Mouse (Mus musculus) hindbrain, embryonic 13.5 days (tissue): ENCODE results near the gene Mroh2a. TPM values are rescaled to one million over a fixed set of nuclear protein-coding genes. Genes with fewer than 3 reads are reported as not detected.

Experiments
- ATAC-seq: fragments of 200-750 bp; cut with Nextera tagmentation; 2 replicates; pipeline ENCODE4 v1.8.0; 2017; ENCODE audit warnings: moderate TSS enrichment; ENCODE audit not compliant: low FRiP score
- H3K27ac ChIP-seq: fragments of 300-500 bp; sonication (generic); 2 replicates; pipeline ENCODE4 v1.5.1; 2015; ENCODE audit warnings: inconsistent platforms, mild to moderate bottlenecking, moderate library complexity
- H3K27me3 ChIP-seq: fragments of 300-500 bp; sonication (generic); 2 replicates; pipeline ENCODE4 v1.6.1; 2015; ENCODE audit warnings: mild to moderate bottlenecking, inconsistent platforms
- H3K36me3 ChIP-seq: fragments of 300-500 bp; sonication (generic); 2 replicates; pipeline ENCODE4 v1.6.1; 2015; ENCODE audit warnings: mild to moderate bottlenecking, inconsistent platforms
- H3K4me1 ChIP-seq: fragments of 300-500 bp; sonication (generic); replicated peaks from 2 replicates; pipeline ENCODE4 v1.6.1; 2015; ENCODE audit warnings: inconsistent platforms
- H3K4me2 ChIP-seq: fragments of 300-500 bp; sonication (generic); 2 replicates; pipeline ENCODE4 v1.6.1; 2015; ENCODE audit warnings: inconsistent platforms, mild to moderate bottlenecking, moderate library complexity
- H3K4me3 ChIP-seq: fragments of 300-500 bp; sonication (generic); 2 replicates; pipeline ENCODE4 v1.5.1; 2015; ENCODE audit warnings: mild to moderate bottlenecking, inconsistent platforms
- H3K9ac ChIP-seq: fragments of 300-500 bp; sonication (generic); 2 replicates; pipeline ENCODE4 v1.6.1; 2015; ENCODE audit warnings: mild to moderate bottlenecking, inconsistent platforms
- H3K9me3 ChIP-seq: fragments of 300-500 bp; sonication (generic); 2 replicates; pipeline ENCODE4 v1.6.1; 2016; ENCODE audit warnings: inconsistent platforms
- WGBS: fragments of 180-500 bp; shearing (Covaris S2); methylation state at CpG from one replicate; pipeline ENCODE4 v1.1.7; 2015; 5-methylcytosine and 5-hydroxymethylcytosine counted together
- polyA plus RNA-seq: library from polyadenylated mRNA; unstranded; fragments of >200 nt; fragmentation: Nextera tagmentation; extraction: Ambion mirVana; gene quantifications from 2 replicates; pipeline ENCODE4 v1.2.1, GENCODE M21; 2015

Gene Mroh2a
- polyA plus RNA-seq, 1 experiment from 2014 or later = 0.66 TPM

DNA sequence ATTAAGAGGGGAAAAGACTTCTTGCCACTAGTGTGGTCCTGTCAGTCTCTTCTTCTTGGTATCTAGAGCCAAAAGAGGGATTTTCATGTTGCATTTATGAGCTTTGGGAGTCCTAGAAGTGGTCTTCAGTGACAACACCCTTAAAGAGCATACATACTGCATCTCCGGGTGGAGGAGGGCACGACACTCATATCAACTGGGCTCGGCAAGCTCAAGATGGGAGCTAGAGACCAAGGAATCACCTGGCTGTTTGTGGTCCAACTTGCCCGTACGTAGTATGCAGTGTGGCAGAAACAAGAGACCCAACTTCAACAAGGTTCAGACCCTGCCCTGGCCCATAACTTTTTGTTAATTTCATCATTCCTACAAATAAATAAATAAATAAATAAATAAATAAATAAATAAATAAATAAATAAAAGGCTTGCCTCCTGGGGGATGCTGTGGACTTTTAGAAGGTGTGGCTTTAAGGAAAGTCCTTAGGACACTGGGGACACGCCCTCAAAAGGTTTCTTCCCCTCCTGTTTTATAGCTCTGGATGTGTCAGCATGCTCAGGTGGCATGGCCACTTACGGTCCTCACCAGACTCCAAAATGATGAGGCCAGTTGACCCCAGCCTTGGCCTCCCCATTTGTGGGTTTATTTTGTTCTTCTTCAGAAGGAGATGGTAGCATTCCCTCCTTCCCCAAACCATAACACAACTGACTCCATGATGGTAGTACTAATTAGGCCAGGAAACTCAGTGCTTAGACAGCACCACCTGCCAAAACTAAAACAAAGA, 70.9 kb downstream of the Mroh2a start:
- no peak for ATAC-seq
- Histone ChIP-seq H3K9ac (no peak overlapping the region), H3K4me2 (no peak overlapping the region), H3K4me1 (no peaks in the 10 kb centered on the region), H3K36me3 (no peaks in the 10 kb centered on the region), H3K27me3 (no peaks in the 10 kb centered on the region), H3K9me3 (peaks cover 74% of the 10 kb centered on the region), H3K27ac (no peak overlapping the region), H3K4me3 (no peak overlapping the region)
- WGBS = 69% methylated on average over 7 of the region's 7 CpGs

DNA sequence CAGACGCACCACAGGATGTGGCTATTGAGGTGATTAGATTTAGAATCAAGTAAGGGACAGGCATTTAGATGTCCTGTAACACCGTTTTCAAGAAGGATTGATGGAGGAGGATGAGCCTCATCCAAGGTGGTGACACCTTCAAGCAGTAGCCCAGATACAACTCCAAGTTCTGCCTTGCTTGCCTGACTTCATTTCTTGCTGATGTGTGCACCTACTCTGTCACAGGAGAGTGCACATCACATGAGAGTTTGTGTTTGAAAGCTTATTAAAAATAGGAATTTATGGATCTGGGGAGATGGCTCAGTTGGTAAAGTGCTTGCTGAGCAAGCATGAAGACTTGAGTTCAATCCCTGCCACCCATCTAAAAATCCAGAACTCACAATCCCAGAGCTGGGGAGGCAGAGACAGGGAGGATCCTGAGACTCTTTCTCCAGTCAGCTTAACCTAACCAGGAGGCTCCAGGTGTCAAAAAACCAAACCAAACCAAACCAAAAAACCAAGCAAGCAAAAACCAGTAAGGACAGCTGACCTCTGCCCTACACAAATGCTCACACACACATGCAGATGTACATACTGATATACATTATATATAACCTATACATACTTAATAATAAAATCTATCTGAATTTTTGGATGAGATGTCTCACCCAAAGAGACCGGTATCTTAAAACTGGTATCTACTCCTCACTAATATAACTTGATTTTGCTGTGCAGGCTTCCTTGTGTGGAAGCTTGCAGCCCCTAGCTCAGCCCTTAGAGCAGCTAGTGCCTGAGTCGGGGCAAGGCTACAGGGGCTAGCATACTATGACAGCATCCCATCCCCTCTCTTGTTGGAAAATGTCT, 72.1 kb downstream of the Mroh2a start:
- H3K36me3 ChIP-seq = no peaks in the 10 kb centered on the region
- no peak for ATAC-seq
- no peak overlapping the region for H3K4me3 ChIP-seq
- H3K27me3 ChIP-seq = no peaks in the 10 kb centered on the region
- H3K9me3 ChIP-seq = peaks cover 83% of the 10 kb centered on the region
- H3K9ac ChIP-seq = no peak overlapping the region
- H3K27ac ChIP-seq = no peak overlapping the region
- H3K4me2 ChIP-seq = no peak overlapping the region
- 66% methylated on average over 4 of the region's 4 CpGs for WGBS
- no peaks in the 10 kb centered on the region for H3K4me1 ChIP-seq

DNA sequence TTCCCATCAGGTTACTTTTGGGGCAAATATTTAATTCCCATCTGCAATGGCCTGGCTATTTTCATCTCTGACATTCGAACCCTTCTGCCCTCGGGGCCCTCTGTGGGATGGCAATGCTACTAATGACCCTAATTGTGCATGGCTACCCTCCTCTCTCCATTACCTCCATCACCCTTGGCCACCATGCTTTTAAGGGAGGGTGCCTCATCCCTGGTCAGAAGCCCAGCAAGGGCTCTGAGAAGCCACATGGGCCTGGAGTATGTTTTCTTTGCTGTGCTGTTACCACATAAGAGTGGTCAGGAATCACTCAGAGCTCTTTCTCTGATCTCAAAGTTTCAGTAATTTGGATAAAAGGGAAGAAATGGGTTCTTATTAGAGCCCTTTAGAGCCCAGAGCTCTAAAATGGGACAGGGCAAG, 72.8 kb downstream of the Mroh2a start:
- no peaks in the 10 kb centered on the region for H3K36me3 ChIP-seq
- no peak overlapping the region for H3K27ac ChIP-seq
- no peaks in the 10 kb centered on the region for H3K4me1 ChIP-seq
- H3K4me2 ChIP-seq = no peak overlapping the region
- no peak for ATAC-seq
- peaks cover 85% of the 10 kb centered on the region for H3K9me3 ChIP-seq
- H3K4me3 ChIP-seq = no peak overlapping the region
- no peaks in the 10 kb centered on the region for H3K27me3 ChIP-seq
- WGBS = 84% methylated on average over 2 of the region's 2 CpGs
- H3K9ac ChIP-seq = no peak overlapping the region

DNA sequence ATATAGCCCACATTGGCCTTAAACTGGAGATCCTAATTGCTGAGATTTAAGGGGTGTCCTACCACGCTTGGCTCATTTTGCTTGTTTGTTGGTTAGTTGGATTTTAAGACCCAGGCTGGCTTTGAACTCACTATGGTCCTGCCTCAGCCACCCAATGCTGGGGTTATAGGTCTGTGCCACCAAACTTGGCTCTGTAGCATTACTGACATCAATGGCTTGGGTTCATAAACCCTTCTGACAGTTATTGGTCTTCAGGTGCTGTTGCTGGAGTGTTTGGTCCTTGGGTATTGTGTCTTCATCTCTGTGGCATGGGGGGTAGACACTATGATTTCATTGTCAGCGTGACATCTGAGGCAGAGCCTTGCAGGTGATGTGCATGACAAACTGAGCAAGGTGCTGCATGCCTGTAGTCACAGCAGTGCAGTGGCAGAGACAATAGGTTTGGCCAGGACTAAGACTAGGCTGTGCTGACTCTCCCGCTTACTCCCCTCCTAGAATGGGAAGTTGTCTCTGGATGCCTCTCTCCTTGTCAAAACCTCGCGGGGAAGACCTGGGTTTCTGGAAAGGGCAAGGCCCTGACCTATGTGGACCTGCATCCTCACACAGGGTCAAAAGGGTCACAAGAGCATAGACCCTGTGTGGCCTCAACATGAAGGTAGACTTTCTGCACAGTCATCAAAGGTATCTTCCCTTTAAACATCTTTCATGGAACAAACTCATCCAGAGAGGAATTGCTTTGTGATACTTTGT, 73.7 kb downstream of the Mroh2a start:
- 45% methylated on average over 5 of the region's 5 CpGs for WGBS
- H3K4me1 ChIP-seq = no peaks in the 10 kb centered on the region
- no peaks in the 10 kb centered on the region for H3K27me3 ChIP-seq
- H3K9me3 ChIP-seq = peaks cover 87% of the 10 kb centered on the region
- H3K27ac ChIP-seq = no peak overlapping the region
- H3K9ac ChIP-seq = no peak overlapping the region
- ATAC-seq = peak; percentile 7
- H3K4me3 ChIP-seq = no peak overlapping the region
- no peaks in the 10 kb centered on the region for H3K36me3 ChIP-seq
- no peak overlapping the region for H3K4me2 ChIP-seq

DNA sequence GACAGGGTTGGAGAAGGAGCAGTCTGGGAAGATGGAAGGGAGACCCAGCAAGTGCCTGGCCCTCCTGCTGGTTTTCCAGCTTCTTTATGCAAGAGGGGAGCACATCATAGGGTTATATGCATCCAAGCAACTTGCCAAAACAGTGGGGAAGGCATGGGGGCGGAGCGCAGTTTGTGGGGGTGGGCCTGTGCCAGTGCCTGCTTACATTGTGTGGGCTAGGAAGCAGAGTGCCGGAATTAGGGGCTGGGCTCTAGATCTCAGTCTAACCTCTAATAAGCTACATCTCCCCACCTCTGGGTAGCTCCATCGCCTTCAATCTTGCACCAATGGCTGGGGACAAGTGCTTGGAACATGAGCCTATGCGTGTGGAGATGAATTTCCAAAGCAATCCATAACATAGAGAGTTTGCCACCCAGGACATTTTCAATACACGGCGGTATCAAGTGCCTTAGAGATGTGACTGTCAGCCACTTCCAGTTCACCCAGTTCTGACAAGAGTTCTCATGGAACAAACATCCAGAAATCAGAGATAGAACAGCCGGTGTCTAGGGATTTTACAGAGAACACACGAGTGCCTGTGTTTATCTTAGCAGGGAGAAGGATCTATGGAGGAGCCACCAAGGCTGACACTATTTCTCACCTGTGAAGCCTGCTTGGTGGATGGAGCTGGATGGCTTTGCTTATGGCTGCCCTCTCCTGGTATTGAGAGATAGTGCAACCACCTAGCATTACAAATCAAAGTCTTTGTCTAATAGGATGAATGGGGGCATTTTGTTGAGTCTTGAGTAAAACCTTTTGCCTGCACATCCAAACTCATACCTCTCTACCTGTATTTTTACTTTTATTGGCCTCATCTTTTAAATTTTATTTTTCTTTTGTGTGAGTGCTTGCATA, 74.6 kb downstream of the Mroh2a start:
- H3K4me3 ChIP-seq = no peak overlapping the region
- no peaks in the 10 kb centered on the region for H3K27me3 ChIP-seq
- H3K36me3 ChIP-seq = no peaks in the 10 kb centered on the region
- peaks cover 86% of the 10 kb centered on the region for H3K9me3 ChIP-seq
- no peak overlapping the region for H3K4me2 ChIP-seq
- 69% methylated on average over 9 of the region's 9 CpGs for WGBS
- no peak overlapping the region for H3K9ac ChIP-seq
- peak; percentile 9 for ATAC-seq
- H3K27ac ChIP-seq = no peak overlapping the region
- H3K4me1 ChIP-seq = no peaks in the 10 kb centered on the region

DNA sequence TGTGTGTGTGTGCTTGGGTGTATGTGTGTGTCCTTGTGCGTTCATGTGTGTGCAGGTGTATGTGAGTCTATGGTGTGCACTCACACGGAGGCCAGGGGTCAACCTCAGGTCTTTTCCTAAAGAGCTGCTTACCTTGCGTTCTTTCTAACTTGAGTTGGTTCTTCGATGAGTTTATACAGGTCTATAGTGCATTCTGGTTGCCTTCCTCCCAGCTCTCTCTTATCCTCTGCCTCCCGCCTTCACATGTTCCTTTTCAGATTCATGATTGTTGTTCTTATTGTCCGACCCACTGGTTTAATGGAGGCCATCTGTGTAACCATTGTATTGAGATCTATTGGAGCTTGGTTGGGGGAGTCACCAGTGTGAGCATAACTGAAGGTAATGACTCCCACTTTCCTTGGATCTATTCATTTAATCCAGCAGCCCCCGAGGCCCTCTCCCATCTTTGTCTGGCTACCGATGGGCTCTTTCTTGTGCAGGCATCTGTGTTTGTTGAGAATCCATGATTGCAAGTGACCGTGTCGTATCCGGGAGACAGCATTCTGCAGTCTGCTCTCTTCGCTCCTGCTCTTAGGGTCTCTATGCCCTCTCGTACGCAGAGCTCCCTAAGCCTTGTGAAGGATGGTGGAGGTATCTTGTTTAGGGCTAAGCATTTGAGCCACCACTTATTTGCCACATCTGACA, 75.4 kb downstream of the Mroh2a start:
- no peaks in the 10 kb centered on the region for H3K27me3 ChIP-seq
- no peak overlapping the region for H3K4me3 ChIP-seq
- H3K9ac ChIP-seq = no peak overlapping the region
- no peaks in the 10 kb centered on the region for H3K4me1 ChIP-seq
- 61% methylated on average over 14 of the region's 14 CpGs for WGBS
- H3K9me3 ChIP-seq = peaks cover 91% of the 10 kb centered on the region
- ATAC-seq = no peak
- no peak overlapping the region for H3K27ac ChIP-seq
- H3K36me3 ChIP-seq = no peaks in the 10 kb centered on the region
- no peak overlapping the region for H3K4me2 ChIP-seq

DNA sequence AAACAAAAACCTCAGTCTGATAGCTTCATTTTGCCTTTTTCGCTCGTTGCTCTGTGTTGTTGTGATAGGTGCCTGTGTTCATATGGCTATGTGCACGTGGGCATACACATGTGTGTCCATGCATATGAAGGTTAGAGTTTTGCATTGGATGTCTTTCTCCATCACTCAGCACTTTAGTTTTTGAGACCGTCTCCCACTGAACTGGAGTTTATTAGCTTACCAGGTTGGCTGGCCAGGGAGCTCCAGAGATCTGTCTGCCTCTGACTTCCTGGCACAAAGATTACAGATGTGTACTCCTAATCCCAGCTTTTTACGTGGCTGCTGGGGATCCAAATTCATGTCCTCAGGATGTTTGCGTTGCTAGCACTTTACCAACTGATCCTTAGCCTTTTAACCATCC, 77.0 kb downstream of the Mroh2a start:
- no peak for ATAC-seq
- no peak overlapping the region for H3K4me3 ChIP-seq
- H3K9ac ChIP-seq = no peak overlapping the region
- H3K36me3 ChIP-seq = no peaks in the 10 kb centered on the region
- no peaks in the 10 kb centered on the region for H3K4me1 ChIP-seq
- peaks cover 91% of the 10 kb centered on the region for H3K9me3 ChIP-seq
- H3K27me3 ChIP-seq = no peaks in the 10 kb centered on the region
- WGBS = 64% methylated on average over 6 of the region's 6 CpGs
- H3K4me2 ChIP-seq = no peak overlapping the region
- H3K27ac ChIP-seq = no peak overlapping the region

DNA sequence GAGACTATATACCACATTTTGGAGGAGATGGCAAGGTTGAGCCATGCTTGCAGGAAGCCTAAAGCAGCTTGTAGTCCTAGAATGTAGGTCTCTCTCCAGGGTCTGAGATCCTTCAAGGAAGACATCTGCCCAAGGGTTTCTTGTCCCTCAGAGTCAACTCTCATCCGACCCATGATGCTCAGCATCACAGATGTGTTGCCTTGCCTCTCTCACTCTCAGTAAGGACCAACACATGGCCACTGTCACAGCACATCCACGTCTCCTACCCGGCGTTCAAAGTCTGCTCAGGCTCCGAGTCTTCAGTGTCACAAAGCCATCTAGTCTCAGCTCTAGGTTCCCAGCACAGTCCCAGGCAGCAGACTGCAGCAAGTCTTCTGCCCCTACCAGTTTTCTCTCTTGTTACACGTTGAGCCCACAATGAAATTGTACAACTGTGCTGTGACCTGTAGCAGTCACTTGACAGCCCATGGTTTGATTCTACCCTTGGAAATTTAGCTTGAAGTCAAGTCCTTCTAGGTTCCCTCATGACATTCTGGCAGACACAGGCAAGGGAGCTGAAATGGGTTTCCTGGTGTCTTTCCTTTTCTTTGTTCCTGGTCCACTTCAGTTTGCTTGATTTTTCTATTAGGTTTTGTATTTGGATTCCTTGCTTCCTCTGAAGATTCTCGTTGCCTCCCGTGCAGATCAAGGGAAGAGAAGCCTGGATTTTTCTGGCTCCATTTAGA, 77.6 kb downstream of the Mroh2a start:
- no peak for ATAC-seq
- peaks cover 91% of the 10 kb centered on the region for H3K9me3 ChIP-seq
- H3K4me2 ChIP-seq = no peak overlapping the region
- no peaks in the 10 kb centered on the region for H3K36me3 ChIP-seq
- no peak overlapping the region for H3K4me3 ChIP-seq
- H3K27me3 ChIP-seq = no peaks in the 10 kb centered on the region
- H3K4me1 ChIP-seq = no peaks in the 10 kb centered on the region
- H3K9ac ChIP-seq = no peak overlapping the region
- WGBS = 63% methylated on average over 8 of the region's 8 CpGs
- no peak overlapping the region for H3K27ac ChIP-seq

DNA sequence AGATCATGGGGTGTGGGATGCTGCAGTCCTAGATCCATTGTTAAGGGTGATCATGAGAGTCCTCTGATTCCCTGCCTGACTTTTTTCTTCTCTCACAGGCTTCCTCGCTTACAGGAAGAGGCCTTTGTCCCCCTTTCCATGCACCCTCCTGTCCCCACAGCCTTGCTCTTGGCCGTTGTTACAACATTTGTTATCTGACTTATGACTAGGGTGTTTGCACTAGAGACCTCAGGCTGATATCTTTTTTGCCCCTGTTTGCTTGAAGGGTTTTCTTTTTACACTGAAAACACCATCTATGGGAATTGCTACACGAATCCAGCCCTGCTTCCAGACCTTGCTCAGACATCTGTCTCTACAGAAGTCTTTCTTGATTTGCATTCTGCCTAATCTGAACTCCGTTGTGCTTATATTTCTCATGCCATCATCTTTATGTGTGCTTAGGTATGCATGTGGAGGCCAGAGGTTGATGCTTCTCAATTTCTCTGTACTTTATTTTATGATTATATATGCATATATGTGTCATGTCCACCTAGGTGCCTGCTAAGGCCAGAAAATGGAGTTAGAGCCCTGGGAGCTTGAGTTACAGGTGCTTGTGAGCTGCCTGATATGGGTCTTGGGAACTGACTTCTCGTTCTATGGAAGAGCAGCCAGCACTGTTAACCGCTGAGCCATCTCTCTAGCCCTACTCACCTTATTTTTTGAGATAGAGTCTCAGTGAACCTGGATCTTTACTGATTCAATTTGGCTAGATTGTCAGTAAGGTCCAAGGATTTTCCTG, 78.4 kb downstream of the Mroh2a start:
- no peak overlapping the region for H3K4me2 ChIP-seq
- H3K4me3 ChIP-seq = no peak overlapping the region
- WGBS = 51% methylated on average over 6 of the region's 6 CpGs
- no peak overlapping the region for H3K27ac ChIP-seq
- H3K9me3 ChIP-seq = peaks cover 91% of the 10 kb centered on the region
- H3K36me3 ChIP-seq = no peaks in the 10 kb centered on the region
- H3K4me1 ChIP-seq = no peaks in the 10 kb centered on the region
- H3K9ac ChIP-seq = no peak overlapping the region
- ATAC-seq = no peak
- H3K27me3 ChIP-seq = no peaks in the 10 kb centered on the region

DNA sequence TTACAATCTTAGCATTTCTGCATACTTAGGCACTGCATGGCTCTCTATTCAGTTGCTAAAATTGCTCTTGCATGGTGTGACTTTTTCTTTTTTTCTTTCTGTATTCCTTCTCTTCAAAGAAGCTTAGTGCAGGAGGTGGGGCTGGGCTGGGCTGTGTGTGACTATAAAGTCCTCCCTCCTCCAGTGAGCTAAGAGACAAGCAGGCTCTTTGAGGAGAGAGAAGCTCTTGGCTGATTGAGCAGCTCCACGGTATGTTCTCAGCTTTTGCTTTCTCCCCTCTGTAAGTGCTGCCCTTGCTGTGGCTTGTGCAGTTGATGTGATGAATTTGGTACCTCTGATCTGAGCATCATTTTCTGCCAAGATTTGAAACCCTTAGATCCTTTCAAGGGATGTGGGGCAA, 79.8 kb downstream of the Mroh2a start:
- WGBS = 66% methylated on average over 1 of the region's 1 CpGs
- no peak for ATAC-seq
- Histone ChIP-seq H3K4me2 (no peak overlapping the region), H3K36me3 (no peaks in the 10 kb centered on the region), H3K4me1 (no peaks in the 10 kb centered on the region), H3K9me3 (peaks cover 82% of the 10 kb centered on the region), H3K27me3 (no peaks in the 10 kb centered on the region), H3K4me3 (no peak overlapping the region), H3K9ac (no peak overlapping the region), H3K27ac (no peak overlapping the region)
